Mouse (Mus musculus) NIH3T3 (cell line): ENCODE measurements around the gene Ntm.

Experiments used
- DNase-seq: peaks from one replicate; pipeline ENCODE4 v3.0.0-alpha.2; 2012; ENCODE audit warnings: low read depth

Ntm gene

GRCm38 (mm10) chr9:29754374-29754773, 208.6 kb downstream of the Ntm start:
- DNase-seq = no peak

- no peak for DNase-seq
These were observed 211.5 kb downstream of the Ntm start for GRCm38 (mm10) chr9:29751396-29751795.

GRCm38 (mm10) chr9:29750371-29751014, 212.4 kb downstream of the Ntm start:
- DNase-seq = no peak

- DNase-seq = no peak
These were observed 214.9 kb downstream of the Ntm start for GRCm38 (mm10) chr9:29748070-29748469.

GRCm38 (mm10) chr9:29738835-29739526, 224.0 kb downstream of the Ntm start:
- no peak for DNase-seq

GRCm38 (mm10) chr9:29736031-29736430, 226.9 kb downstream of the Ntm start:
- DNase-seq = no peak

- no peak for DNase-seq
These were observed 230.0 kb downstream of the Ntm start for GRCm38 (mm10) chr9:29732895-29733294.

- DNase-seq = no peak
These were observed 231.3 kb downstream of the Ntm start for GRCm38 (mm10) chr9:29731672-29732071.

- DNase-seq = no peak
These were observed 235.2 kb downstream of the Ntm start for GRCm38 (mm10) chr9:29727540-29728432.

- no peak for DNase-seq
These were observed 241.5 kb downstream of the Ntm start for GRCm38 (mm10) chr9:29721461-29721860.

GRCm38 (mm10) chr9:29716795-29717194, 246.1 kb downstream of the Ntm start:
- no peak for DNase-seq

- DNase-seq = no peak
These were observed 264.7 kb downstream of the Ntm start for GRCm38 (mm10) chr9:29698276-29698675.

- no peak for DNase-seq
These were observed 268.8 kb downstream of the Ntm start for GRCm38 (mm10) chr9:29694151-29694550.

GRCm38 (mm10) chr9:29691186-29691855, 271.6 kb downstream of the Ntm start:
- DNase-seq = no peak

- no peak for DNase-seq
These were observed 280.7 kb downstream of the Ntm start for GRCm38 (mm10) chr9:29682224-29682623.

- no peak for DNase-seq
These were observed 282.3 kb downstream of the Ntm start for GRCm38 (mm10) chr9:29680677-29681076.

GRCm38 (mm10) chr9:29673911-29674310, 289.0 kb downstream of the Ntm start:
- DNase-seq = no peak

- DNase-seq = no peak
These were observed 291.1 kb downstream of the Ntm start for GRCm38 (mm10) chr9:29671861-29672260.

- DNase-seq = no peak
These were observed 299.7 kb downstream of the Ntm start for GRCm38 (mm10) chr9:29663286-29663685.

GRCm38 (mm10) chr9:29661468-29662145, 301.3 kb downstream of the Ntm start:
- peak; percentile 46 for DNase-seq

GRCm38 (mm10) chr9:29660059-29660613, 302.8 kb downstream of the Ntm start:
- no peak for DNase-seq
